Mouse (Mus musculus) CD4-positive, CD25-positive, alpha-beta regulatory T cell, adult 4 months (primary cell): ENCODE measurements around the gene Satb2. TPM values are rescaled to one million over a fixed set of nuclear protein-coding genes. Genes with fewer than 3 reads are reported as not detected.

Source experiments
- ATAC-seq: one replicate; pipeline ENCODE4 v1.8.0; 2017
- polyA plus RNA-seq, 2 experiments: library from polyadenylated mRNA; unstranded; fragments of 100-300 nt; shearing (Covaris generic); gene quantifications; one replicate each; pipeline ENCODE4 v1.2.1; 2017

Gene Satb2
- polyA plus RNA-seq, 2 experiments from 2014 or later = not detected

DNA sequence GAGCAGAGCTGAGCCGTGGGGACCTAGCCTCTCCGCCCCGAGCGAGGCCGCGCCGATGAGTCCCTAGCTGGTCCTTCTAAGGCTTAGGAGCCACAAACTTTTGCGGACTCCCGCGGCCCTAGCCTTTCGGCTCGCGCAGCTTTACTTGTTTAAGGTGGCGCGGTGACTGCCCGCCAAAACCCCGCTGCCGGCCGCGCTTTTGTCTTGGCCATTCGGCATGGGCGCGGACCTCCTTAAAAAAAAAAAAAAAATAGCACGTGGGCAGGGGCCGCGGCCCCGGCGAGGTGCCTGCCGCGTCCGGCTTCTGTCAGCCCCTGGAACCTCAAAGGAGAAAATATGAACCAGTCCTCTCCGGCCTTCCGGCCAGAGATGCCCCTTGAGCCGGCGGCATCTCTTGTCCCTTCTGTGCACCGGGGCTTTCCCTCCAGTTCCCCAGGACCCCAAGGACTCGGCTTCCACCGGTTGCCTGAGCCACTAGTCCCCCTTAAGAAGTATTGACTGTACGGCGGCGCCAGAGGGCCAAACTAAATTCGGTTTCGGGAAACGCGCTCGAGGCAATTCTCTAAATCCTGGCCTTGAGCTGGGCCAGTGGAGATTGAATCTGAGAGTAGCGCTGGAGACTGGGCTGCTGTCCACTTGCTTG, 5.4 kb downstream of the Satb2 start:
- peak; percentile 58 for ATAC-seq

DNA sequence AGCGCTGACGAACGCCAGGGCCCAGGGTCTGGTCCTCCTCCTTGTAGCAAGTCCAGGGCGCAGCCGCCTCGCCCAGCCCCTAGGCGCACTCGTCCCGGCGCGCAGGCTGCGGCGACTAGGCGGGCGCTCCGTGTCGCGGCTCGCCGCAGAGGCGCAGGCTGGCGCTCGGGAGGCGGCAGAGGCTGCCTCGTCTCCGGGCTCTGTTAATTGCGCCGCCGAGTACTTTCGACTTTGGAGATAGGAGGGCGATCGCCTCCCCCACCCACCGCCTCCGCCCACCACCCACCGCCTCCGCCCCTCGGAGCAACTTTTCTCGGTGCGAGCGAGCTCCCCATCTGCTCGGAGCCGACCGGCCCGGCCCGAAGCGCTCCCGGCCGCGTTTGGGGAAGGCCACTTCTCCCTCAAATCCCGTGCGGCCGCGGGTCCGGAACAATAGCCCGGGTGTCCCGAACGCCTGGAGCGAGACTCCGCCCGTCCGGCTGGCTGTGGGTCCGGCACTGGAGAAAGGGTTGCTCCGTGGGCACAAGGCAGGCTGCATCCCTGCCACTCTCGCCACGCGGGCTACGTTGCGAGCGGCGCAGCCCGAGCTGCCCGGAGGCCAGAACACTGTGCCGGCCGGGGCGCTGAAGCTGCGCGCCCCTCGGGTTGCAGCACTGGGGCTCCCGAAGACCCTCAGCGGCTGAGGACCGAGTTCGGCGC, 6.0 kb downstream of the Satb2 start:
- ATAC-seq = no peak

GRCm38 (mm10) chr1:56971942-56972250, 6.6 kb downstream of the Satb2 start:
- ATAC-seq = no peak

DNA sequence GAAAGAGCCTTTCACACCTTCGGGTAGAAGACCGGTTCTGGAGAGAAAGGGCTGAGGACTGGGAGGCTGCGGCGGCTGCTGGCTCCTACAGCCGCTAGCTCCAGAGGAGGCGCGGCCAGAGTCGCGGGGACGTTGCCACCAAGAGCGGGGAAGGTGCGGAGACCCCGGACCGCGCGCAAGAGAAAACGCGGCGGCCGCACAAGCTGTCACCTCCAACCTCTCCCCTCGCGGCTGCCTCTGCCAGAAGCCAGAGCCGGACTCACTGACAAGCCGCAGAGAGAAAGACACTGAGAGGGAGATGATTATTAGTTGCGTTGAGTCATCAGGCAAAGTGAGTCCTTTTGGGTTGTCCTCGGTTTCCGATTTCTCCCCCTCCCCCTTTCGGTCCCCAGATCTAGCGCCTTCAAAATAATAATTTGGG, 7.0 kb downstream of the Satb2 start:
- ATAC-seq = no peak

DNA sequence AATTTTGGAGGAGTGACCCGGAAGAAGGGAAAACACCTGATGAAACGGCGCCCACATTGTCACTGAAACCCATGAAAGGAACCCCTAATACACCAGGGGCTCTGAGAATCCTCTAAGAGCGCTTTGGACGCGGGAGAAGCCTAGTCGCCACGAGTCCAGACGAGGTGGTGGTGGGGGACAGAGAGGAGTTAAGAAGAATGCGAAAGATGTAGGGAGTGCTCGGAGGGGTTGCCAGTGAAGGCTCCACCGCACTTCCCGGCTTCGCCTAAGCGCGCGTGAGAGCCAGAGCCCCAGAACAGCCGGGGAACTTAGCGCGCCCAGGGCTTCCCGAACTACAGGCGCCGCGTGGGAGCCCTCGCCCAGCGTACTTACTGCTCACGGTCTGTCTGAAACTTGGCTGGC, 7.7 kb downstream of the Satb2 start:
- ATAC-seq = no peak

- no peak for ATAC-seq
Observed at GRCm38 (mm10) chr1:56969364-56970360, 8.8 kb downstream of the Satb2 start.

- ATAC-seq = no peak
Observed at GRCm38 (mm10) chr1:56965879-56966579, 12.4 kb downstream of the Satb2 start.

GRCm38 (mm10) chr1:56964493-56964892, 14.0 kb downstream of the Satb2 start:
- no peak for ATAC-seq

GRCm38 (mm10) chr1:56963291-56963690, 15.2 kb downstream of the Satb2 start:
- ATAC-seq = no peak

DNA sequence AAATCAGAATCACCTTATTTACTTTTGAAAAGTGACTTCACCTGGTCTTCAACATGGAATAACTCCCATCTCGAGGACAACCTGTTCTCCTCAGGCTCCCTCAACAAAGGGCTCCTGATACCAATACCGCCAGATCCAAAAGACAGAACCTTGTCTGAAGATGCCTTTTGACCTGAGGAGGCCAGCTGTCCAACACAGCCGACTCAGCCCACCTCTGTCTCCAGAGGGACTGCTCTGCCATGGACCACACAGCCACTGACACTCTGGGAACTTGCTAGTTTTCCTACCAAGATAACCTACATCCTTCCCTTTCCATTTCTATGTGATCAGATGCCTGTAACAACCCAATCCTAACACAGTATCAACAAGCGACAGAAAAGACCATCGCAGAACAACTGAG, 19.5 kb downstream of the Satb2 start:
- ATAC-seq = no peak

GRCm38 (mm10) chr1:56957942-56958341, 20.5 kb downstream of the Satb2 start:
- no peak for ATAC-seq

DNA sequence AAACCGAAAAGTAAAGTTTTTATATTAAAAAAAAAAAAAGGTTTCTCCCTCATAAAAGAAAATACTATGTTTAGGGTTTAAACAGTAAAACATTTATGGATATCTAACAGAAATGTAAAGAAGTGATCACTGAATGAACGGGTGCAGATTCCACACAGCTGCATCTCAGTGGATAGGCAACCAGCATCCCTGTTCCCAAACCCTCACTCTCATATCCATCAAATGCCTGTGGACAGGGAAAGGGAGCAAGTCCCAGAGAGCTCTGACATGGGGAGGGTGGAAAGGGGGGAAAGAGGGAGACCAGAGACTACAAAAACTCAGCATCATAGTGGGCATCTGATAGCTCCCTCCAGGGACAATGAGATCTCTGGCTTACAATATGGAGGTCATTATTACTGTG, 21.6 kb downstream of the Satb2 start:
- no peak for ATAC-seq

DNA sequence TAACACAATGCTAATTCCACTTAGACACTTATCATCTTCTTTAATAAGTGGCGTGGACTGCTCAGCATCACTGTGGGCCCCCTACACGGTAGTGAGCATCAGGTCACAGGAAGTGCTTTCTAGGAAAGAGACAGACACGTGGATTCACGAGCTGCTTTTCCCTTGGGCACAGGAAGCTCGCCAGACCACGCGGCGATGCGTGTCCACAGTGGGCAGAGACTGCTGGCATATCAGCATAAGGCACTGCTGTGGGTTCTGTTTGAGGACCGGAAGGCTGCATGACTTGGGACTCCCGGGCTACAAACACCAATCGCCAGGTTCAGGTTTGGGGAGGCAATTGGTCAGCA, 22.7 kb downstream of the Satb2 start:
- ATAC-seq = no peak

GRCm38 (mm10) chr1:56955055-56955738, 23.3 kb downstream of the Satb2 start:
- ATAC-seq = no peak

- no peak for ATAC-seq
Observed at GRCm38 (mm10) chr1:56953538-56953937, 24.9 kb downstream of the Satb2 start.

- ATAC-seq = no peak
Observed at GRCm38 (mm10) chr1:56951980-56952379, 26.5 kb downstream of the Satb2 start.

DNA sequence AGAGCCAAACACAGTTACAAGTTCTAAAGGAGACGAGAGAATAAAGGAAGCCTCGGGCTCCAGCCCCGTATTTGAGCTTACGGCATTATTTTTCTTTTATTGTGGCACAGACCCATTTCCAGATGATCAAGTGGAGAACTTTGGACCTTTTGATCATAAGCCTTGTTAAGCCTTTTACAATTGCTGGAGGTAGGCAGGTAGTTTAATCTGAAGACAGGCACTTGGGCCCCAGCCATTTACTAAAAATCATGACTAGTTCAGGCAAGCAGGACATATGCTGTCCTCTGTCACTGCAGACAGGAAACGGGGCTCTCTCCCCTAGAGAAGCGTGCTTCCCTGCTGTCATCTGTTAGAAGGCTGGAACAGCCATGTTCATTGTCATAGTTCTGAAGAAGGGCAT, 26.9 kb downstream of the Satb2 start:
- ATAC-seq = no peak

DNA sequence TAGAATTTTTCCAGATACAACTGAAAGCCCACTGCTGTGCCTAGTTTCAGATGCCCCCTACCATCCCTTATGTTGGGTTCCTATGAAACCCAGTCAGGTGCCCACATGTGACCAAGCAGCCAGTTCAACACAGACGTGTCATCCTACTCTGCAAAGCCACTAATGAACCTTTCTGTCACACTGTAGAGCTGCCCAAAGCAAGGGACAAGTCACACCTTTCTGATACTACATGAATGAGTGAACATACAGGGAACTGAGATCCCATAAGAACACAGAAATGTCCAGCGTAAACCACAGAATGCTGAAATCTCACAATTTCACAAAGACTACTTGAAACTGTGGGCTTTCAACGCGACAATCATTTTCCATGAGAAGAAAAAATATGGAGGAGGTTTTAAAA, 39.0 kb downstream of the Satb2 start:
- ATAC-seq = no peak

- ATAC-seq = no peak
Observed at GRCm38 (mm10) chr1:56938432-56938831, 40.0 kb downstream of the Satb2 start.

DNA sequence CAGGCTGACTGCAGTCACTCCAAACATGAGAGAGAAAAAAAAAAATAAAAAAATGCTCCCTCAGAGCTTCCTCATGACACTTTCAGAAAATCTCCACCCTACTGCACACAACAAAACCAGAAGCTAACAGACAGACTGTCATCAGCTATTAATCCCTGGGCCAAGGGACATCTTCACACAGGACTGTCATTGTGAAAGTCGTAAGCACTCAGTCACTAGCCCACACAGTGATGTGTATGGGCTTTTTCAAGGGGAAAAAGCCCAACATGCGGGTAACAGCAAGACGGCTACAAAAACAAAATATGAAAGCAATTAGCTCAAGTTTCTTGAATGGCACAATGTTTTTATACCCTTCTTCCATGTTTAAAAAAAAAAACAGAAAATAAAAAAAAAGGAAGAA, 41.9 kb downstream of the Satb2 start:
- ATAC-seq = no peak

DNA sequence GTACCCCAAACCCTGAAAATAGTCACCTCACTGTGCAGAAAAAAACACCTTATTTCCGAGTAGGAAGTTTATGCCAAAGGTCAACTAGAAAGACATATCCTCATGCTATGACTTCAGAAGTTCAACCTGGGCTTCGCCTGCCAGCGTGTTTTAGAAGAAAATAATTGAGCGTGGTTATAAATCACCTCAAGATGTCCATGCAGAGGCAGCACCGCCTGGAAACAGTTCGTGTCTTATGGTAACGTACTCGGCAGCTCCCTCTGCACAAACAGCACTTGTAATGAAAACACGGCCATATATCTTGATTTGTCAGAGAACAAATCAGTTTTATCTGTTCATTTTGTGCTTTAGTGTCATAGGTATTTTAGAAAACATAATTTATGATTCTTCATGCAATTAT, 44.6 kb downstream of the Satb2 start:
- no peak for ATAC-seq

DNA sequence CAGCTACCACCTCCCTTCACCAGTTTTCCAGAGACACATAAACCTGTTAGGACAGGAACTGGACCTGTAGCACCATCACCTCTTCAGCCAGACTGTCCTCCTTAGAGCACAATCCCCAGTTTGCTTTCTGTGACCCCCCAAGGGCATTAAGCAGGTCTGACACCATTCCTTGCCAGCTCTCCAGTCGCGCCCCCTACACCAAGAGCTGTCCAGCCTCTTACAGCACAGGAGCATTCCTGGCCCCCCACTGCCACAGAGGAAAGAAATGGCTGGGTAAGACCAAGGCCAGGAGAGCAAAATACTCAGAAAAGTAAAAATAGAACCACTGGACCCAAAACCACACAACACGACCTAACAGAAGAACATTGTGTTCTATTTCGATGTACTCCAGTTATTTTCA, 48.4 kb downstream of the Satb2 start:
- no peak for ATAC-seq
